Mouse (Mus musculus) lung, postnatal 0 days (tissue): Measurements from ENCODE around the gene Sptb. TPM values are rescaled to one million over a fixed set of nuclear protein-coding genes. Genes with fewer than 3 reads are reported as not detected.
A peak's percentile ranks its signal among the peaks of the same experiment; 100 is the strongest.

Source experiments
- ATAC-seq: fragments of 200-750 bp; cut with Nextera tagmentation; 2 replicates; pipeline ENCODE4 v1.8.0; 2017; ENCODE audit warnings: moderate library complexity
- DNase-seq: peaks from one replicate; pipeline ENCODE4 v3.0.0-alpha.2; 2016; ENCODE audit warnings: low spot score
- H3K27ac ChIP-seq: fragments of 300-500 bp; sonication (generic); 2 replicates; pipeline ENCODE4 v1.5.1; 2014; ENCODE audit warnings: antibody characterized with exemption, mild to moderate bottlenecking, low read length, mixed read lengths
- H3K27me3 ChIP-seq: fragments of 300-500 bp; sonication (generic); replicated peaks from 2 replicates; pipeline ENCODE4 v1.6.1; 2014; ENCODE audit warnings: low read length, mixed read lengths; ENCODE audit not compliant: insufficient read depth
- H3K36me3 ChIP-seq: fragments of 300-500 bp; sonication (generic); 2 replicates; pipeline ENCODE4 v1.6.1; 2014; ENCODE audit warnings: low read length, mixed read lengths; ENCODE audit not compliant: insufficient read depth
- H3K4me1 ChIP-seq: fragments of 300-500 bp; sonication (generic); 2 replicates; pipeline ENCODE4 v1.6.1; 2014; ENCODE audit warnings: antibody characterized with exemption, low read depth, low read length, mixed read lengths; ENCODE audit not compliant: insufficient read depth
- H3K4me2 ChIP-seq: fragments of 300-500 bp; sonication (generic); replicated peaks from 2 replicates; pipeline ENCODE4 v1.6.1; 2014; ENCODE audit warnings: low read depth, mild to moderate bottlenecking, low read length, moderate library complexity, mixed read lengths
- H3K4me3 ChIP-seq: fragments of 300-500 bp; sonication (generic); 2 replicates; pipeline ENCODE4 v1.5.1; 2014; ENCODE audit warnings: low read depth, low read length
- H3K9ac ChIP-seq: fragments of 300-500 bp; sonication (generic); replicated peaks from 2 replicates; pipeline ENCODE4 v1.6.1; 2014; ENCODE audit warnings: low read depth, mild to moderate bottlenecking
- H3K9me3 ChIP-seq: fragments of 300-500 bp; sonication (generic); 2 replicates; pipeline ENCODE4 v1.6.1; 2016; ENCODE audit warnings: low read length, mixed read lengths
- CTCF ChIP-seq: IDR thresholded peaks from 2 replicates; pipeline ENCODE4 v1.5.1; 2016; ENCODE audit warnings: antibody characterized with exemption, mild to moderate bottlenecking
- EP300 ChIP-seq: IDR thresholded peaks from 2 replicates; pipeline ENCODE4 v1.6.1; 2016; ENCODE audit warnings: antibody characterized with exemption, mild to moderate bottlenecking, control low read depth
- WGBS: fragments of 180-500 bp; shearing (Covaris S2); extraction: QIAGEN DNeasy Blood & Tissue Kit; methylation state at CpG from one replicate; pipeline ENCODE4 v1.1.7; 2014; 5-methylcytosine and 5-hydroxymethylcytosine counted together
- polyA plus RNA-seq: library from polyadenylated mRNA; unstranded; fragments of >200 nt; fragmentation: Nextera tagmentation; extraction: Ambion mirVana; gene quantifications from 2 replicates; pipeline ENCODE4 v1.2.1, GENCODE M21; 2015

Sptb gene
- polyA plus RNA-seq, 1 experiment from 2014 or later: 0.35 TPM

GRCm38 (mm10) chr12:76642616-76643015 lies 67.7 kb downstream of the Sptb start:
- H3K4me1 ChIP-seq: no peaks in the 10 kb centered on the region
- TF ChIP-seq CTCF: no peak
- H3K36me3 ChIP-seq: no peaks in the 10 kb centered on the region
- no peak overlapping the region for H3K4me2 ChIP-seq
- ATAC-seq: no peak
- H3K27ac ChIP-seq: no peak overlapping the region
- DNase-seq: no peak
- H3K27me3 ChIP-seq: no peaks in the 10 kb centered on the region
- H3K4me3 ChIP-seq: no peak overlapping the region
- H3K9ac ChIP-seq: no peak overlapping the region
- H3K9me3 ChIP-seq: no peaks in the 10 kb centered on the region
- WGBS: 45% methylated on average over 4 of the region's 4 CpGs

- Histone ChIP-seq H3K4me3 (no peak overlapping the region), H3K36me3 (no peaks in the 10 kb centered on the region), H3K4me1 (no peaks in the 10 kb centered on the region), H3K27ac (no peak overlapping the region), H3K4me2 (no peak overlapping the region), H3K9ac (no peak overlapping the region), H3K27me3 (no peaks in the 10 kb centered on the region), H3K9me3 (no peaks in the 10 kb centered on the region)
- WGBS: 39% methylated on average over 8 of the region's 8 CpGs
- DNase-seq (peak; percentile 39), ATAC-seq (no peak)
- no peak for TF ChIP-seq CTCF
- TF ChIP-seq EP300: no peak
Observed at GRCm38 (mm10) chr12:76640620-76641019, 69.7 kb downstream of the Sptb start.

GRCm38 (mm10) chr12:76634899-76635693 lies 75.3 kb downstream of the Sptb start:
- peak overlapping the region; percentile 31 for H3K4me2 ChIP-seq
- no peaks in the 10 kb centered on the region for H3K9me3 ChIP-seq
- H3K9ac ChIP-seq: no peak overlapping the region
- DNase-seq: peak; percentile 71
- no peaks in the 10 kb centered on the region for H3K27me3 ChIP-seq
- TF ChIP-seq CTCF (peak; percentile 33; the same call in 1 of the 2 replicates), EP300 (no peak)
- H3K4me1 ChIP-seq: no peaks in the 10 kb centered on the region
- WGBS: 36% methylated on average over 15 of the region's 15 CpGs
- no peak overlapping the region for H3K27ac ChIP-seq
- no peak overlapping the region for H3K4me3 ChIP-seq
- ATAC-seq: peak; percentile 80
- no peaks in the 10 kb centered on the region for H3K36me3 ChIP-seq

GRCm38 (mm10) chr12:76623374-76623773 lies 87.0 kb downstream of the Sptb start:
- ATAC-seq (no peak), DNase-seq (no peak)
- WGBS: 76% methylated on average over 6 of the region's 6 CpGs

GRCm38 (mm10) chr12:76619847-76620246 lies 90.5 kb downstream of the Sptb start:
- 47% methylated on average over 5 of the region's 5 CpGs for WGBS
- H3K4me1 ChIP-seq: no peaks in the 10 kb centered on the region
- no peak overlapping the region for H3K27ac ChIP-seq
- no peaks in the 10 kb centered on the region for H3K27me3 ChIP-seq
- no peaks in the 10 kb centered on the region for H3K9me3 ChIP-seq
- no peak overlapping the region for H3K9ac ChIP-seq
- H3K4me3 ChIP-seq: no peak overlapping the region
- DNase-seq (no peak), ATAC-seq (no peak)
- TF ChIP-seq EP300 (no peak), CTCF (no peak)
- no peaks in the 10 kb centered on the region for H3K36me3 ChIP-seq
- H3K4me2 ChIP-seq: no peak overlapping the region

More at GRCm38 (mm10) chr12:76623374-76623773, 87.0 kb downstream of the Sptb start:
- H3K9ac ChIP-seq: no peak overlapping the region
- no peaks in the 10 kb centered on the region for H3K27me3 ChIP-seq
- no peak overlapping the region for H3K4me3 ChIP-seq
- TF ChIP-seq CTCF: no peak
- no peak for TF ChIP-seq EP300
- H3K9me3 ChIP-seq: no peaks in the 10 kb centered on the region
- H3K4me2 ChIP-seq: no peak overlapping the region
- no peak overlapping the region for H3K27ac ChIP-seq
- H3K4me1 ChIP-seq: no peaks in the 10 kb centered on the region
- H3K36me3 ChIP-seq: no peaks in the 10 kb centered on the region

- H3K4me1 ChIP-seq: no peaks in the 10 kb centered on the region
- H3K27ac ChIP-seq: no peak overlapping the region
- H3K36me3 ChIP-seq: no peaks in the 10 kb centered on the region
- TF ChIP-seq CTCF (no peak), EP300 (no peak)
- 88% methylated on average over 4 of the region's 4 CpGs for WGBS
- no peak overlapping the region for H3K4me3 ChIP-seq
- ATAC-seq (no peak), DNase-seq (no peak)
- no peaks in the 10 kb centered on the region for H3K9me3 ChIP-seq
- H3K9ac ChIP-seq: no peak overlapping the region
- H3K27me3 ChIP-seq: no peaks in the 10 kb centered on the region
- no peak overlapping the region for H3K4me2 ChIP-seq
Observed at GRCm38 (mm10) chr12:76618175-76618574, 92.2 kb downstream of the Sptb start.
